Mouse (Mus musculus): Measurements from ENCODE around the gene Tex12.

GRCm38 (mm10) chr9:50565940-50566339, 4.8 kb upstream of the Tex12 start:
- no peak for TF ChIP-seq POLR2A (IDR thresholded peaks at IDR 0.05; ENCODE audit: borderline replicate concordance, control insufficient read depth, low read depth, low read length)
- TF ChIP-seq CTCF (IDR thresholded peaks at IDR 0.05; ENCODE audit: control insufficient read depth, insufficient read depth, low read length) = no peak
